Mouse (Mus musculus): ENCODE measurements around the gene Kansl2. TPM values are rescaled to one million over a fixed set of nuclear protein-coding genes. Genes with fewer than 3 reads are reported as not detected.

Kansl2 gene
- polyA plus RNA-seq, 1 experiment from 2014 or later = 125 TPM

DNA sequence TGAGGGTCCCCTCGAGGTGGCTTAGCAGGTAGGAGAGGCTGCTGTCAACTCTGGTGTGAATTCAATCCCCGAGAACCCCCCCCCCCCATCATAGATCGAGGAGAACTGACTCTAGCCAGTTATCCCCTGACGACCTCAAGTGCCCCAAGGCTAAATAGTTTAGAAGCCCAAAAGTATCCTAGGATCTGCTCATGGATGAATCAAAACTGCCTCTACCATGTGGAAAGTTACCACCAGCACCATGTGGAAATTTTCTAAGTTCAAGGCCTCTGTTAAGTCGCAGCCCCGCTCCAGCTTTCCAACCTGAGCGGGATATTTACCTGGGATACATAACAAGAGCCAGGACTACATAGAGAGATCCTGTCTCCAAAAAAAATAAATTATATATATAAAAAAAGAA lies 35.2 kb upstream of the Kansl2 start:
- H3K36me3 ChIP-seq (ENCODE audit: control insufficient read depth, insufficient read depth, low read length) = no peaks in the 10 kb centered on the region; the same call in 1 of the 2 replicates
- no peaks in the 10 kb centered on the region for H3K9me3 ChIP-seq (ENCODE audit: control insufficient read depth, low read length)
- no peak for DNase-seq
- no peaks in the 10 kb centered on the region for H3K27me3 ChIP-seq (ENCODE audit: control insufficient read depth, insufficient read depth, low read length)
- H3K4me1 ChIP-seq (ENCODE audit: control insufficient read depth, insufficient read depth, low read length) = peaks cover 29% of the 10 kb centered on the region
- peak overlapping the region; percentile 85 for H3K9ac ChIP-seq (replicated peaks; ENCODE audit: low read length)
- no peak overlapping the region for H3K27ac ChIP-seq (replicated peaks; ENCODE audit: low read depth, low read length)
- 70% methylated on average over 7 of the region's 7 CpGs for WGBS
- H3K4me3 ChIP-seq (replicated peaks; ENCODE audit: low read depth, low read length) = peak overlapping the region; percentile 75
- H3K4me2 ChIP-seq (ENCODE audit: low read length) = peak overlapping the region; percentile 80
- ATAC-seq (ENCODE audit: low FRiP score, low TSS enrichment) = no peak

- no peak for ATAC-seq (ENCODE audit: low FRiP score, low TSS enrichment)
- Histone ChIP-seq H3K4me3 (replicated peaks; ENCODE audit: low read depth, low read length) (peak overlapping the region; percentile 75), H3K4me2 (ENCODE audit: low read length) (peak overlapping the region; percentile 80), H3K27ac (replicated peaks; ENCODE audit: low read depth, low read length) (peak overlapping the region; percentile 90), H3K36me3 (ENCODE audit: control insufficient read depth, insufficient read depth, low read length) (peaks cover 1% of the 10 kb centered on the region), H3K27me3 (ENCODE audit: control insufficient read depth, insufficient read depth, low read length) (no peaks in the 10 kb centered on the region), H3K9me3 (ENCODE audit: control insufficient read depth, low read length) (no peaks in the 10 kb centered on the region), H3K9ac (replicated peaks; ENCODE audit: low read length) (peak overlapping the region; percentile 85), H3K4me1 (ENCODE audit: control insufficient read depth, insufficient read depth, low read length) (peaks cover 29% of the 10 kb centered on the region)
- 12% methylated on average over 22 of the region's 22 CpGs for WGBS
- peak; percentile 24 for DNase-seq
Observed at GRCm38 (mm10) chr15:98568256-98569033, 34.4 kb upstream of the Kansl2 start.

DNA sequence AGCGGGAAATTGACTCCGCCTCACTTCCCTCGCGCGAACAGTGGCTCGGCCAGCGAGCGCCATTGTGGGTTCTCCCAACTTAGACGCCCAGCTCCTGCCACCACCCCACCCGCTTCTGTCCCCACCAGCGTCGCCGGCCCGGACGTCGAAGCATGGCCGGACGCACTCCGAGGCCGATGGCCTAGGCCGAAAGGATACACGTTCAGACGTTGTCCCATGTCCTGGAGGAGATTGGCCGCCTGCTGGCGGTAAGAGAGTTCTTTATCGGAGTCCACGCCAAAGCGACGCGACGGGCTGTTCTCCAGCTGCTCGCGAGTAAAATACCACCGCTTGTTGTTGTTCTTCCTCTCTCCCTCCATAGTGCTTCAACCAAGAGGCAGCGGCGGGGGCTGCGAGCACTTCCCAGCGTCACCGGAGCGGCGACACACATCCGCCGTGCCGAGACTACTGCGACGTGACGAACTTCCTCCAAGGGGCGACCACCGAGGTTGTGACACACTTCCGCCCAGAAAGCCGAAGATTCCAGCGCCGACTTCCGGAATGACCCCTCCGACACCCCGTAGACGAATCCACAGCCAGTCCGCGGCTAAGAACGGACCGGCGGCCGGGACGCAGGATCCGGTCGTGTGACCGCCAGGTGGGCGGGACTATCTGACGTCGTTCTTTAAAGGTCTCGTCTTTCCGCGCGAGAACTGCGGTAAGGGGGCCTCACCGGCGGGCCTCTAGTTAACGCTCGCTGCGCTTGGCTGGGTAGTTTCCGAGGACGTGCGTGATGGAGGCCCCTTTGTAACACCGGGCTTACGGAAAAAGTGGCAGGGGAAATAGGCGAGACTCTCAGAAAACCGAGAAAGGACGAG lies 33.4 kb upstream of the Kansl2 start:
- under 1% methylated on average over 88 of the region's 88 CpGs for WGBS
- peaks cover 29% of the 10 kb centered on the region for H3K4me1 ChIP-seq (ENCODE audit: control insufficient read depth, insufficient read depth, low read length)
- ATAC-seq (ENCODE audit: low FRiP score, low TSS enrichment) = peak; percentile 97

DNA sequence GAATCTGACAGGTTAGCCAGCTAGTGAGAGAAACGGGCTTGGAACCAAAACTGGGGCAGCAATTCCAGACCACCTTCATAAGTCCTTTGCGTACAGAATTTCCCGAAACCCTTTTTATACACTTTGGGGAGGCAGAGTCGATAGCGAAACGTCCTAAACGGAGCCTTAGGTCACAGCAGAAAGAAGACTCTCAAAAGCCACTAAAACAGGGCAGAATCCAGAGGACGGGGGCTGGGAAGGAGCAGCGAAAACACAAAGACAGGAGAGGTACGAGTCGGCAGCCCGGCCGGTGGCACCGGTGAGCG lies 32.9 kb upstream of the Kansl2 start:
- Histone ChIP-seq H3K4me3 (replicated peaks; ENCODE audit: low read depth, low read length) (peak overlapping the region; percentile 96), H3K27ac (replicated peaks; ENCODE audit: low read depth, low read length) (peak overlapping the region; percentile 91), H3K4me2 (ENCODE audit: low read length) (peak overlapping the region; percentile 96), H3K9me3 (ENCODE audit: control insufficient read depth, low read length) (no peaks in the 10 kb centered on the region), H3K9ac (replicated peaks; ENCODE audit: low read length) (peak overlapping the region; percentile 76), H3K36me3 (ENCODE audit: control insufficient read depth, insufficient read depth, low read length) (peaks cover 5% of the 10 kb centered on the region), H3K27me3 (ENCODE audit: control insufficient read depth, insufficient read depth, low read length) (no peaks in the 10 kb centered on the region), H3K4me1 (ENCODE audit: control insufficient read depth, insufficient read depth, low read length) (peaks cover 29% of the 10 kb centered on the region)
- DNase-seq (no peak), ATAC-seq (ENCODE audit: low FRiP score, low TSS enrichment) (no peak)
- under 1% methylated on average over 15 of the region's 15 CpGs for whole genome bisulfite sequencing

More for the DNA sequence above, 33.4 kb upstream of the Kansl2 start:
- H3K9ac ChIP-seq (replicated peaks; ENCODE audit: low read length) = peak overlapping the region; percentile 85
- H3K36me3 ChIP-seq (ENCODE audit: control insufficient read depth, insufficient read depth, low read length) = peaks cover 5% of the 10 kb centered on the region
- peak overlapping the region; percentile 91 for H3K27ac ChIP-seq (replicated peaks; ENCODE audit: low read depth, low read length)
- DNase-seq = peak; percentile 100
- peak overlapping the region; percentile 96 for H3K4me2 ChIP-seq (ENCODE audit: low read length)
- no peaks in the 10 kb centered on the region for H3K9me3 ChIP-seq (ENCODE audit: control insufficient read depth, low read length)
- H3K27me3 ChIP-seq (ENCODE audit: control insufficient read depth, insufficient read depth, low read length) = no peaks in the 10 kb centered on the region
- H3K4me3 ChIP-seq (replicated peaks; ENCODE audit: low read depth, low read length) = peak overlapping the region; percentile 96

DNA sequence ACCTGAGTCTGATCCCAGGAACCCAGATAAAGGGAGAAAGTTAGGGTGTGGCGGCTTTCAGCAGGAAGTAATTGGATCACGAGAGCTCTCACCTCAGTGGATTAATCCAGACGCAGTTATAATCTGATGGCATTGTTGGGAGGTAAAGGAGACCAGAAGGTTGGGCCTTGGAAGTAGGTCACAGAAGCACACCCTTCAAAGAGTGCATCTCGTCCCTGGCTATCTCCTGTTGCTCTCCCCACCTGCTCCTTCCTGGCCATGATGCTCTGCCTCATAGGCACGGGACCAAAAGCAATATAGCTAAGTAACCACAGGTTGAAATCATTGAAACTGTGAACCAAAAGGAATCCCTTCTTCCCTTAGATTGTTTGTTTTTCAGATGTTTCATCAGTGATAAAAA lies 23.1 kb upstream of the Kansl2 start:
- no peak for ATAC-seq (ENCODE audit: low FRiP score, low TSS enrichment)
- no peaks in the 10 kb centered on the region for H3K27me3 ChIP-seq (ENCODE audit: control insufficient read depth, insufficient read depth, low read length)
- no peak overlapping the region for H3K27ac ChIP-seq (replicated peaks; ENCODE audit: low read depth, low read length)
- H3K4me2 ChIP-seq (ENCODE audit: low read length) = no peak overlapping the region
- H3K36me3 ChIP-seq (ENCODE audit: control insufficient read depth, insufficient read depth, low read length) = peaks cover 65% of the 10 kb centered on the region
- no peaks in the 10 kb centered on the region for H3K4me1 ChIP-seq (ENCODE audit: control insufficient read depth, insufficient read depth, low read length)
- no peak overlapping the region for H3K9ac ChIP-seq (replicated peaks; ENCODE audit: low read length)
- H3K4me3 ChIP-seq (replicated peaks; ENCODE audit: low read depth, low read length) = no peak overlapping the region
- DNase-seq = no peak
- no peaks in the 10 kb centered on the region for H3K9me3 ChIP-seq (ENCODE audit: control insufficient read depth, low read length)
- 89% methylated on average over 5 of the region's 5 CpGs for WGBS

DNA sequence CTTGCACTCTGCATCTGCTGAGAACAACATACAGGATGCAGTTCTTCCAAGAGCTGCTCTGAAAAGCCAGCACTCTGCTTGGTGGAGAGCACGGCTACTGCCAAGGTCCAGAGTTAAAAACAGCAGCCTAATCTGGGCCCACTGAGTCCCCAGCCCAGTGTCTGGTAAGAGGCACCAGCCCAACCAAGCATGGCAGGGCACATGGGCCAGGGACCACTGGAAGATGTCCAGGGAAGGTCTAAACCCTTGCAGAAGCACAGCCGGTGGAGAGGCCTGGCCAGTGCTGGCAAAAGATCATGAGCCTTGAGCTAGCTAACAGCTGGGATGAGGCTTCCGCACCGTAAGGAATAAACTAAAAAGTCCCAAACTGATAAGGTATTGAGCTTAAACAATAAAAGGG lies 21.8 kb upstream of the Kansl2 start:
- Histone ChIP-seq H3K4me1 (ENCODE audit: control insufficient read depth, insufficient read depth, low read length) (no peaks in the 10 kb centered on the region), H3K27ac (replicated peaks; ENCODE audit: low read depth, low read length) (no peak overlapping the region), H3K4me3 (replicated peaks; ENCODE audit: low read depth, low read length) (no peak overlapping the region), H3K9ac (replicated peaks; ENCODE audit: low read length) (no peak overlapping the region), H3K4me2 (ENCODE audit: low read length) (no peak overlapping the region), H3K9me3 (ENCODE audit: control insufficient read depth, low read length) (no peaks in the 10 kb centered on the region), H3K27me3 (ENCODE audit: control insufficient read depth, insufficient read depth, low read length) (no peaks in the 10 kb centered on the region), H3K36me3 (ENCODE audit: control insufficient read depth, insufficient read depth, low read length) (peaks cover 74% of the 10 kb centered on the region)
- WGBS = 94% methylated on average over 4 of the region's 4 CpGs
- DNase-seq = no peak
- ATAC-seq (ENCODE audit: low FRiP score, low TSS enrichment) = no peak

DNA sequence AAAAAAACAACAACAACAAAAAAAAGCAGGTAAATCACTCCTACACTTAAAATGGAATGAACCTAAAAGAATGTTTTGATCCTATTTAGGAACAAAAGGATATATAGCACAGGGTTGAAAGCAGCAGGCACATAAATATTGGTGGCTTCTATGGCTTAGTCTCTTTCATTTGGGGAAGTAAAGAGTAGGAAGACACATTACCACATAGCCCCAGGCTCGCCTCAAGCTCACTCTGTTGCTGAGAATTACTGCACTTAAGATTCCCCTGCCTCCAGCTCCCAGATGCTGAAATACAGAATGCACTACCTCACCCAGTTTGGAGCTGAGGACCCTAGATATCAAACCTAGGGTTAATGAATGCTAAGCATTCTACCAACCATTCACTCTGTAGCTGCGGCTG lies 18.7 kb upstream of the Kansl2 start:
- no peak overlapping the region for H3K9ac ChIP-seq (replicated peaks; ENCODE audit: low read length)
- no peak overlapping the region for H3K27ac ChIP-seq (replicated peaks; ENCODE audit: low read depth, low read length)
- no peaks in the 10 kb centered on the region for H3K4me1 ChIP-seq (ENCODE audit: control insufficient read depth, insufficient read depth, low read length)
- H3K27me3 ChIP-seq (ENCODE audit: control insufficient read depth, insufficient read depth, low read length) = no peaks in the 10 kb centered on the region
- no peak for DNase-seq
- H3K4me3 ChIP-seq (replicated peaks; ENCODE audit: low read depth, low read length) = no peak overlapping the region
- WGBS = 93% methylated on average over 2 of the region's 2 CpGs
- no peak overlapping the region for H3K4me2 ChIP-seq (ENCODE audit: low read length)
- ATAC-seq (ENCODE audit: low FRiP score, low TSS enrichment) = no peak
- peaks cover 73% of the 10 kb centered on the region for H3K36me3 ChIP-seq (ENCODE audit: control insufficient read depth, insufficient read depth, low read length)
- H3K9me3 ChIP-seq (ENCODE audit: control insufficient read depth, low read length) = no peaks in the 10 kb centered on the region

GRCm38 (mm10) chr15:98546843-98547242 lies 12.8 kb upstream of the Kansl2 start:
- Histone ChIP-seq H3K4me2 (ENCODE audit: low read length) (no peak overlapping the region), H3K9me3 (ENCODE audit: control insufficient read depth, low read length) (no peaks in the 10 kb centered on the region), H3K4me1 (ENCODE audit: control insufficient read depth, insufficient read depth, low read length) (no peaks in the 10 kb centered on the region), H3K9ac (replicated peaks; ENCODE audit: low read length) (no peak overlapping the region), H3K27ac (replicated peaks; ENCODE audit: low read depth, low read length) (no peak overlapping the region), H3K27me3 (ENCODE audit: control insufficient read depth, insufficient read depth, low read length) (no peaks in the 10 kb centered on the region), H3K36me3 (ENCODE audit: control insufficient read depth, insufficient read depth, low read length) (peaks cover 84% of the 10 kb centered on the region), H3K4me3 (replicated peaks; ENCODE audit: low read depth, low read length) (no peak overlapping the region)
- DNase-seq (no peak), ATAC-seq (ENCODE audit: low FRiP score, low TSS enrichment) (no peak)
- WGBS = 93% methylated on average over 5 of the region's 5 CpGs
